Mouse (Mus musculus): ENCODE data around the gene Cth.
A peak's percentile ranks its signal among the peaks of the same experiment; 100 is the strongest.
"Not testable (repeated sequence)": the region's sequence is repeated elsewhere in the genome, so short reads cannot be mapped to it uniquely, and the experiment has no call there.

Gene Cth

GRCm38 (mm10) chr3:157924692-157925328, at the start of gene Cth:
Gene Cth, minus strand, starts transcription at chr3:157925077.
- DNase-seq (ENCODE audit: low read depth): peak; percentile 74

- DNase-seq (ENCODE audit: low read depth): no peak
Measured at GRCm38 (mm10) chr3:157973236-157973635, 48.4 kb upstream of the Cth start.

DNA sequence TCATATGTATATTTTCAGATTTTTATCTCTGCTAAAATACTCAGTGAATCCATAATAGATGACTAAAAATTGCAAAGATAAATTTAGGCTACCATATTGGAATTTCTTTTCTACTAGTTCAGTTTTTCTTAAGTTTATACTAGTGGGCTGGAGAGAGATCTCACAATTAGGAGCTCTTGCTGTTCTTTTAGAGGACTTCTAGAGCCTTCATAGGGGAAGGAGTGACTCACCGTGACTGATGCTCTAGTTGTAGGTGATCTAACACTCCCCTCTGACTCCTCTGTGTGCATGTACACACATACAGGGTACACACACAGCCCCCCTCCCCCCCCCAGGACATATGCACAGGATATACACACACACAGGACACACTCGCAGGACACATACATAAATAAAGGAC, 46.3 kb upstream of the Cth start:
- DNase-seq (ENCODE audit: low read depth): no peak

- DNase-seq (ENCODE audit: low read depth): no peak
Measured at GRCm38 (mm10) chr3:157957320-157957719, 32.4 kb upstream of the Cth start.

DNA sequence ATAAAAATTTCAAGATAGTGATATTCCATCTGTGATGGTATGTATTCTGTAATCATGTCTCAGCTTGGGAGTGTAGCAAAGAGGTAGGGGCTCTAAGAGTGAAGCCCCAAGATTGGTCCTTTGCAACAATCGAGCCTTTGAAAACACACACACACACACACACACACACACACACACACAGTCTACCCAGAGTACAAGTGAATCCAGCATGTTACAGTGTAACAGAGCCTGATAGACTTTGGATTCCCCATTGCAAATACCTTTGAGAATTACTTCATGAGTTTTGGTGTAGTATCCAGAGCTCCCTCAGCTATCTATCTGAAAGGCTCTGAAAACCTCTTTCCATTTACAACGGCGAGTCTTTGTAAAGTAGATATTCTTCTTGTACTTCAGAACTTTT, 31.3 kb upstream of the Cth start:
- no peak for DNase-seq (ENCODE audit: low read depth)

DNA sequence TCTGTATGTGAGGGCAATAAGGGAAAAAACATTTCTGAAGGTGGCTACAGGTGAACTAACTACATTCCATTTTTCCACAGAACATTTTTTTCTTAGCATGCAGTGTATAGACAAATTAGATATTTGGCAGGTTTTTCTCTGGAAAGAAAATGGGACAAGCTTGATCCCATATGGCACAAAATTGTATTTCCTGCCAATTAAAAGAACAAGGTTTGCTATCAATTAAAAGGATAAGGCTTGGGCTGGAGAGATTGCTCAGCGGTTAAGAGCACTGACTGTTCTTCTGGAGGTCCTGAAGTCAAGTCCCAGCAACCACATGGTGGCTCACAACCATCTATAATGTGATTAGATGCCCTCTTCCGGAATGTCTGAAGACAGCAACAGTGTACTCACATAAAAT, 30.6 kb upstream of the Cth start:
- no peak for DNase-seq (ENCODE audit: low read depth)

DNA sequence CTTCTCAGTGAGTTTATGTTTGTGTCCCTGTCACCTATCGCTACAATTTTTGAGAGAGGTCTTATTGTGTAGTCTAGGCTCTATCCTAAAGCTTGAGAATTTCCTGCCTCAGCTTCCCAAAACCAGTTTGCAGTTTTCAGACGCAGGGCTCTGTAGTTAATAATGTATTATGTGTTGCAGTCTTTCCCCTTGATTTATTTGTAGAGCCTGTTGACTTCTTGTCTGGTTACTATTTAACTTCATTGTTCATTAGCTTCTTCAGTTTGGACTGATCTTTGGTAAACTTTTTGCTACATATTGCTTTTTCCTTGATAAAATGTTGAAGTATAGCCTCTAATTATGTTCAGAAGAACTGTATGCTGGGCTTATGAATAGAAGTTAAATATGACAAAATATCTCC, 27.8 kb upstream of the Cth start:
- DNase-seq (ENCODE audit: low read depth): no peak

DNA sequence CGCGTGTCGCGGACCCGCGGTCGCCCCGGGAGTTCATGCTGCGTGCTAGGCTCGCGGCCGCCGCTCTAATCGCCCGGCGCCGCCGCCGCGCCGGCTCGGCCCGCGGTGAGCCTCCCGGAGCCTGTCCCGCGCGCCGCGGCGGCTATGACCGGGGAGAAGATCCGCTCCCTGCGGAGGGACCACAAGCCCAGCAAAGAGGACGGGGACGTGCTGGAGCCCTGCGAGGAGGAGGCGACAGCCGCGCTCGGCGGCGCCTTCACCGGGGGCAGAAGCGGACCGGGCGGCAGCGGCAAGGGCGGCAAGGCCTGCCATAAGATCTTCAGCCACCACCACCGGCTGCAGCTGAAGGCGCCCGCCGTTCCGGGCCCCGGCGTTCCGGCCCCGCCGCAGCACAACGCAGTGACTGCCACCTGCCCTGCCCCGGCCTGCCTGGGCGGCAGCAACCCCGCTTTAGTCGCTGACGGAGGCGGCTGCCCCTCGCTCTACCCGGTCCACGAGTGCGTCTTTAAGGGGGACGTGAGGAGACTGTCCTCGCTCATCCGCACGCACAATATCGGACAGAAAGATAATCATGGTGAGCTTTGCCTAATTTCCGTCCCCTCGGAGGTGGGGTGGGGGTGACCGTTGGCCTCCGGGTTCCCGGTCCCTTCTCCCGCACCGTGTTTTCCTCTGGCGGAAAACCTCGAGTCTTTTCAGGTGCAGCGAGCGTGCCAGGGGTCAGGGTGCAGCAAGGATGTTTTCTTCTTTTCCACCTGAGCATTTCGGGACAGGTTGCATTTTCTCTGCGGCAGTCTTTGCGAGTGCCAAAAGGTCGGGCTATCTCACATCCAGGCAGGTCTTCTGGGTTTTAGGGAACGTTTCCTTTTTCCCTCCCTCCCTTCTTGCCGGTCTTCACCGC, 22.8 kb upstream of the Cth start:
- DNase-seq (ENCODE audit: low read depth): no peak

- peak; percentile 85 for DNase-seq (ENCODE audit: low read depth)
Measured at GRCm38 (mm10) chr3:157946843-157947358, 22.0 kb upstream of the Cth start, which contains the start of gene Ankrd13c. Gene Ankrd13c, plus strand, starts transcription at chr3:157947239.

DNA sequence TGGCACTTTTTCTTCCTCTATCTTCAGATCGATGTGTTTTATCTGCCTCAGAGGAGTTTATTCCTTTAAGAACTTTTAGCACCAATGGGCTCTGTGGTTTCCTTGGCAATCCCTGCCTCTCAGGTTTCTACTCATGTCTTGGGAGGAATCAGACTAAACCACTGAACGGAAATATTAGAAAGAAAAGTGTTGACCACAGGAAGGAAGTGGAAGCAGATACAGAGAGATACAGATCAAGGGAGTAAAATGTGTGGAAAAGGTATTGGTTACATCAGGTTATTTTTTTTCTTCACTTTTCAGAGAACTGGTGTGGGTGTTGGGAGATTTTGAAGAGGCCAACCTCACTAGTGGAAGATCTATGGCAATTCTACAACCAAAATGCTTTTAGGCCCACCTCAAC, 13.7 kb upstream of the Cth start:
- DNase-seq (ENCODE audit: low read depth): no peak

GRCm38 (mm10) chr3:157934301-157934823, 9.5 kb upstream of the Cth start:
- no peak for DNase-seq (ENCODE audit: low read depth)

- not testable (repeated sequence) for DNase-seq (ENCODE audit: low read depth)
Measured at GRCm38 (mm10) chr3:157933223-157933622, 8.3 kb upstream of the Cth start.

DNA sequence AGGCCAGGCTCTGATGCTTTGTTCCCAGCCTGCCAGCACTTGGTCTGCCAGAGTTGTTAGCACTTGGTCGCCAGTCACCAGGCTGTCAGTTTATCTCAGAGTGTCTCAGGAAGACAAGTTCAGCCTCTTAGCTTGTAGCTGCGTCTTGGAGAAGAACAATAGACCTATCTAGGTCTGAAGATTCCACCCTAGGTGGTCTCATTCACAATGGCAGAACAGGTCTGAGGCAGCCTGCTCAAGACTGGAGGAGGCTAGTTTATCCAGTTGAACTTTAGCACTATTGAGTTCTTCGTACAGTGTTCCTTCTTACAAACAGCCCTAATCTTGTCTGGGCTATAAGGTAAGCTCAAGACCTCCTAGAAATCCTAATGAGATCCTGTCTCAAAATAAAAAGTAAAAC, 7.2 kb upstream of the Cth start:
- DNase-seq (ENCODE audit: low read depth): no peak

- no peak for DNase-seq (ENCODE audit: low read depth)
Measured at GRCm38 (mm10) chr3:157931592-157931991, 6.7 kb upstream of the Cth start.

- no peak for DNase-seq (ENCODE audit: low read depth)
Measured at GRCm38 (mm10) chr3:157929417-157929816, 4.5 kb upstream of the Cth start.

DNA sequence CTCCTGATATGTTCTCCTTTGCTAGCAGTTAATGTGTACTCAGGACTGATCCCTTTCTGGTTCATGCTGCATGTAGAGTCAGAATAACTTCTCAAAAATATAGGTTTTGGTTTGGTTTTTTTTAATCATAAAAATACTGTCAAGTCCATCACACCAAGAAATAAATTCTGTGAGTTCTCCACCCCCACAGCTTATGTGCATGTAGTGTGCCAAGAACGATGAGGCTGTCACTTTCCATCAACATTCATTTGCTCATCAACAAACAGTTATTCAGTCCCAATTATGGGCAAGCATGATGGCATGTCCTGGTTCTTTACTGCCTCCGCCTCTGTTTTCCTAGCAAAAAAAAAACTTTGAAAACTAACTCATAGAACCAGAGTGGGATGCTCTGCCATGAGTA, 3.9 kb upstream of the Cth start:
- DNase-seq (ENCODE audit: low read depth): no peak

DNA sequence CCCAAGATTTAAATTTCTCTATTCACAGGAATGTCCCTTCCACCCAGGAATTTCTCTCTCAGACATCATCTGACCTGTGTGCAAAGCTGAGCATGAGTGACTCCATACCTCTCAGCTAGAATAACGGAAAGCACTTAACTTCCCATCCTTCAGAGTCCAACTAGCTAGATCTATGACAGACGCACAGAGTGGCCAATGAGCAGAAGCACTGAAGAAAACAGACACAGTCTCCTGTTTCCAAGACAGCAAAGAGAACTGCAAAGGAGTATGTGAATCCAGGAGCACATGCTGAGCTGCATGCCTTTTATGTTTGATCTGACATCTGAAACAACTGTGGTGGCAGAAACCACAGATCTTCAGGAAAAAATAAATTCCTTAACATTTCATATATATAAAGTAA, 1.9 kb upstream of the Cth start:
- no peak for DNase-seq (ENCODE audit: low read depth)

GRCm38 (mm10) chr3:157925706-157926510, 1.0 kb upstream of the Cth start:
- no peak for DNase-seq (ENCODE audit: low read depth)

- DNase-seq (ENCODE audit: low read depth): no peak
Measured at GRCm38 (mm10) chr3:157923268-157923835, 1.5 kb downstream of the Cth start.

DNA sequence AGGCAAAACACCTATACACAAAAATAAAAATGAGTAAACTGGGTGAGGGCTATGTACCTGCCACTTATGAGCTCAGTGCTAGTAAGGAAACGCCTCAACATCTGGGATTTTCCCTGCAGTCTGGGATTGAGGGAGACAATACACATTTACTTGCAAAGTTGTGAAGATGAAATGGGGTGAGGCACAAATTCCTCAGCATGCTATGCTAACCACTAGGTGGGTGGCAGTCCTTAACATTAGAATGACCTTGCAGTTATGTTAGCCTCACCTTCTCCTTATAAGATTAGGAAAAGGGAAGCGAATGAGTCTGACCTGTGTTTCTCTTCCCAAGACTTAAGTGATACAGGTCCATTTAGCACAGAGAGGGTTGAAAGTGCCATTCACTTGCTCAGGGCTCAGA, 3.5 kb downstream of the Cth start:
- DNase-seq (ENCODE audit: low read depth): no peak

- no peak for DNase-seq (ENCODE audit: low read depth)
Measured at GRCm38 (mm10) chr3:157916336-157916735, 8.5 kb downstream of the Cth start.

DNA sequence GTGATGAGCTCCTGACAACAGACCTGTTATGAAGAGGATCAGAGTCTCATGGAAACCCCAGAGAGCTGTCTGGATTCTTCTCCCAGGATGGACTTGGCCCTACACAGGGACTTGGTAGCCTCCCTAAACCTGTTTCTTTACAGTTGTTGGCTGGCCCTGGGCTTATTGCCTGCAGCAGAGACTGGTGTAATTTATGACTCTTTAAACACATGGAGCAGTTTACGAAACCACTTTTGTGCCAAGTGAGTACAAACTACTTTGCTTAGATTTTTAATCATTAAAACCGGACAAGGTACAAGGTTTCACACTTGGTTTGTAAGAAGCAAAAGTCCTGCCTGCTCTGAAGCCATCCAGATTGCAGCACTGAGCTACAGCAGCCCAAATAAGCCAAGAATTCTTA, 12.7 kb downstream of the Cth start:
- DNase-seq (ENCODE audit: low read depth): no peak

All from fibroblast of lung, adult 2 months (primary cell).